In the genomic region with DNA sequence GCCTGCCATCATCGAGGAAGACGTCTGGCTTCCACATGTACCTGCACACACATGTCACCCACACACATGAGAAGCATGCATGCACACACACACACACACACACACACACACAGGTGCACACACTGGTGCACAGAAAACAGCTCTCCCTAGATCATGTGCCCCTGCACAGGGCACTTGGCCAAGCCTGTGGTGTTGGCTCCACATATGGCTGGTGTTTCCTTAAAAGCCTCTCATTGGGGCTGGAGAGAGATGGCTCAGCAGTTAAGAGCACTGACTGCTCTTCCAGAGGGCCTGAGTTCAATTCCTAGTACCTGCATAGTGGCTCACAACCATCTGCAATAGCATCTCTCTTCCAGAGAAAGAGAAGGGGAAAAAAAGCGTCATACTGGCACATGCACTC, we compare ENCODE assay signal across 19 mouse cellular contexts. TPM values are rescaled to one million over a fixed set of nuclear protein-coding genes. Genes with fewer than 3 reads are reported as not detected.
"Had no signal": no experiment of that assay in that cellular context is flagged by ENCODE, and none has a peak within 500 bp of the region (broad histone marks: within the 10 kb centered on the region; RNA-seq: fewer than 3 reads in every experiment).

No protein-coding gene starts in this region.

- H3K9ac ChIP-seq: limb, embryonic 12.5 days; limb, embryonic 15.5 days; liver, embryonic 14.5 days; lung, embryonic 15.5 days; midbrain, embryonic 15.5 days; neural tube, embryonic 15.5 days; stomach, embryonic 15.5 days had no signal

- ATAC-seq: midbrain, embryonic 15.5 days had no signal

- DNase-seq: kidney, postnatal 14 days; left cerebral cortex, postnatal 4 days; lung, adult 18-20 months; lung, postnatal 10 days; lung, postnatal 36 days; right cerebral cortex, adult 18-20 months; right cerebral cortex, postnatal 25 days; spleen, adult 18-20 months had no signal

- H3K4me1 ChIP-seq: midbrain, embryonic 15.5 days; neural tube, embryonic 12.5 days had no signal

- H3K27me3 ChIP-seq: limb, embryonic 12.5 days; limb, embryonic 15.5 days; lung, embryonic 15.5 days; midbrain, embryonic 12.5 days; midbrain, embryonic 15.5 days; neural tube, embryonic 12.5 days; stomach, embryonic 15.5 days had no signal

- H3K27ac ChIP-seq: limb, embryonic 12.5 days; limb, embryonic 15.5 days; liver, embryonic 14.5 days; lung, embryonic 15.5 days; midbrain, embryonic 12.5 days; midbrain, embryonic 15.5 days; neural tube, embryonic 12.5 days; neural tube, embryonic 15.5 days; stomach, embryonic 15.5 days had no signal

- H3K4me3 ChIP-seq: limb, embryonic 12.5 days; limb, embryonic 15.5 days; lung, embryonic 15.5 days; midbrain, embryonic 12.5 days; midbrain, embryonic 15.5 days; neural tube, embryonic 12.5 days; neural tube, embryonic 15.5 days; stomach, embryonic 15.5 days had no signal

- H3K9me3 ChIP-seq: limb, embryonic 12.5 days; limb, embryonic 15.5 days; lung, embryonic 15.5 days; midbrain, embryonic 12.5 days; midbrain, embryonic 15.5 days; neural tube, embryonic 12.5 days; neural tube, embryonic 15.5 days; stomach, embryonic 15.5 days had no signal

- H3K36me3 ChIP-seq: limb, embryonic 12.5 days; limb, embryonic 15.5 days; lung, embryonic 15.5 days; midbrain, embryonic 12.5 days; midbrain, embryonic 15.5 days; neural tube, embryonic 12.5 days; neural tube, embryonic 15.5 days; stomach, embryonic 15.5 days had no signal

- H3K4me2 ChIP-seq: limb, embryonic 12.5 days; limb, embryonic 15.5 days; liver, embryonic 11.5 days; lung, embryonic 15.5 days; midbrain, embryonic 12.5 days; midbrain, embryonic 15.5 days; neural tube, embryonic 12.5 days; neural tube, embryonic 15.5 days; stomach, embryonic 15.5 days had no signal

RNA-seq across cellular contexts. Expression of a gene that starts 40.8 kb away (rescaled TPM):
- polyA plus RNA-seq: kidney, embryonic 16.5 days; limb, embryonic 12.5 days; midbrain, embryonic 15.5 days had no signal
